Mouse (Mus musculus): Measurements from ENCODE around the gene Gm20873.
"Not testable (repeated sequence)": the region's sequence is repeated elsewhere in the genome, so short reads cannot be mapped to it uniquely, and the experiment has no call there.

Gm20873 gene

GRCm38 (mm10) chrY:6266798-6267197 is at the start of gene Gm20873:
Gm20873 (plus strand) TSS chrY:6267098.
- not testable (repeated sequence) for DNase-seq

GRCm38 (mm10) chrY:6237895-6238294 is 29.0 kb upstream of the Gm20873 start, which contains the start of gene Gm21746:
Gm21746 (minus strand) TSS chrY:6237995.
- not testable (repeated sequence) for DNase-seq

Measured in cerebellum, adult 11 months (tissue).